Mouse (Mus musculus): Measurements from ENCODE around the gene Spns2. TPM values are rescaled to one million over a fixed set of nuclear protein-coding genes. Genes with fewer than 3 reads are reported as not detected.
A peak's percentile ranks its signal among the peaks of the same experiment; 100 is the strongest.

Spns2 gene
- total and polyA plus RNA-seq, 2 experiments from 2014 or later = 7.0 to 66.0 TPM

DNA sequence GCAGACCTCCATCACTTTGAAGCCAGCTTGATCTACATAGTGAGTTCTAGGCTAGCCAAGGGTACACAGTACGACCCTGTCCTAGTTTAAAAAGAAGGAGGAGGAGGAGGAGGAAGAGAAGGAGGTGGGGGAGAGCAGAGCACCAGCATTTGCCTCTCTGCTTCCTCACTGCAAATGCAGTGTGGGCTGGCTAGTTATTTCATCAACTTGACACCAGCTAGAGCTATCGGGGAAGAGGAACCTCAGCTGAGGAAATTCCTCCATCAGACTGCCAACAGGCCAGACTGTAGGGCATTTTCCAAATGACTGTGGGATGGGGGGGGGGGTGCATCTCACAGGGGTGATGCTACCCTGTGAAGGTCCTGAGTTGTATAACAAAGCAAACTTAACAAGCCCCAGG is 28.7 kb upstream of the Spns2 start:
- Histone ChIP-seq H3K36me3 (ENCODE audit: insufficient read depth, low read length) (no peaks in the 10 kb centered on the region), H3K4me1 (ENCODE audit: insufficient read depth, low read length) (peaks cover 6% of the 10 kb centered on the region; the same call in 1 of the 2 replicates), H3K27ac (no peak overlapping the region), H3K9me3 (ENCODE audit: low read length) (no peaks in the 10 kb centered on the region), H3K4me3 (ENCODE audit: low read length) (no peak overlapping the region), H3K27me3 (ENCODE audit: insufficient read depth, low read length) (no peaks in the 10 kb centered on the region), H3K9ac (replicated peaks; ENCODE audit: low read length) (no peak overlapping the region), H3K4me2 (ENCODE audit: low read depth, low read length) (no peak overlapping the region)
- ATAC-seq (no peak), DNase-seq (ENCODE audit: low spot score) (no peak)
- 74% methylated on average over 2 of the region's 2 CpGs for WGBS
- TF ChIP-seq CTCF (IDR thresholded peaks at IDR 0.05; ENCODE audit: low read depth) = no peak

DNA sequence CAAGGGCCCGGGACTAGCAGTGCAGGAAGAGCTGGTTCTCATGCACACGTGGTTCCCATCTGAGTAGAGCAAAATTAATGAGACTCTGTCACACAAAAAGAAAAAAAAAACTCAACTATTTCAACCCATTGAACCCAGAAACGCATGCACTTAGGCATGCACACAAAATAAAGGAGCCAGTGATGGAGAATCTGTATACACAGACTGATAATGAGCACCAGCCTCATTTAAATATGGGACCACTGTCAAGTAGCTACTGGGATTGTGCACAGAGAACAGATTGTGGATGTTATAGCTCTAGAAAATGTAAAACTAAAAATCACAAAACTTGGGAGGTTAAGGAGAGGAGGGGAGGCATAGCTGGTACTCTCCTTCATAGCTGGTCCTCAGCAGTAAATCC is 25.3 kb upstream of the Spns2 start:
- no peak for ATAC-seq
- no peaks in the 10 kb centered on the region for H3K36me3 ChIP-seq (ENCODE audit: insufficient read depth, low read length)
- H3K4me2 ChIP-seq (ENCODE audit: low read depth, low read length) = no peak overlapping the region
- no peak overlapping the region for H3K4me3 ChIP-seq (ENCODE audit: low read length)
- no peak for TF ChIP-seq CTCF (IDR thresholded peaks at IDR 0.05; ENCODE audit: low read depth)
- no peaks in the 10 kb centered on the region for H3K27me3 ChIP-seq (ENCODE audit: insufficient read depth, low read length)
- WGBS = 50% methylated on average over 3 of the region's 3 CpGs
- DNase-seq (ENCODE audit: low spot score) = no peak
- no peaks in the 10 kb centered on the region for H3K4me1 ChIP-seq (ENCODE audit: insufficient read depth, low read length)
- no peaks in the 10 kb centered on the region for H3K9me3 ChIP-seq (ENCODE audit: low read length)
- no peak overlapping the region for H3K9ac ChIP-seq (replicated peaks; ENCODE audit: low read length)
- no peak overlapping the region for H3K27ac ChIP-seq

DNA sequence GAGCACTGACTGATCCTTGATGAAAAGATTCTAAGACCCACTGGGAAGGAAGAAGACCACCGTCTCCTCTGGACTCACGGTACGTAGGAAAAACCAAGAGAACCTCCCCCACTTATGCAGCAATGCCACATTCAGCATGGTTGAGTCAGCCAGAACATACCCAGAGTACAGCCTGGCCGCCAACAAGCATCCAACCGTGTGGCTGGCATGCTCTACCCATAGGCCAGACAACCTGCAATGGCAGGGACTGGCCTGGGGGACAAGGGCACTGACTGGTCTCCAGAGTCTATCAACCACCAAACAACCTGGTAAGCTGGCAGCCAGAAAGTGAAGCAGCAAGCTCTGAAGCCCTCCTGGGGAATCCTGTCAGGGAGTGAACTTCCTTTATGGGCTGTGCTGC is 18.9 kb upstream of the Spns2 start:
- Histone ChIP-seq H3K27ac (no peak overlapping the region), H3K9me3 (ENCODE audit: low read length) (no peaks in the 10 kb centered on the region), H3K4me3 (ENCODE audit: low read length) (no peak overlapping the region), H3K4me2 (ENCODE audit: low read depth, low read length) (no peak overlapping the region), H3K36me3 (ENCODE audit: insufficient read depth, low read length) (no peaks in the 10 kb centered on the region), H3K9ac (replicated peaks; ENCODE audit: low read length) (no peak overlapping the region), H3K27me3 (ENCODE audit: insufficient read depth, low read length) (no peaks in the 10 kb centered on the region), H3K4me1 (ENCODE audit: insufficient read depth, low read length) (peaks cover 4% of the 10 kb centered on the region; the same call in 1 of the 2 replicates)
- ATAC-seq (no peak), DNase-seq (ENCODE audit: low spot score) (no peak)
- 84% methylated on average over 5 of the region's 5 CpGs for WGBS
- no peak for TF ChIP-seq CTCF (IDR thresholded peaks at IDR 0.05; ENCODE audit: low read depth)

DNA sequence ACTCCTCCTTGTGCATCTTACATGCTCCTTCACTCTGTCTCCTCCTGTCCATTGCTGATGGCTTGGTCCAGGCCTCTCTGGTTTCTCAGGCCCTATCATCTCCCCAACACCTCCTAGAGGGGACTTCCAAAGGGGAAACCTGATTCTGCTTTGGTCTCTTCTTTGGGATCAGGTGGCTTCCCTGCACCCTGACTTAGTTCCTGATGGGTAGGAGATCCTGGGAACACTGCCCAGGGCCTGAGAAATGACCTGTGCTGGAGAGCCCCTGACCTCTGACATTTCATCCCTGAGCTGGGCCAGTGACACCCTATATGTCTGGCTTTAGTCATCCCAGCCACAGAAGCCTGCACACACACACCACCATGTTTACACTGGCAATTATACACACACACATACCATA is 17.9 kb upstream of the Spns2 start:
- ATAC-seq (no peak), DNase-seq (ENCODE audit: low spot score) (no peak)
- no peak for TF ChIP-seq CTCF (IDR thresholded peaks at IDR 0.05; ENCODE audit: low read depth)
- H3K4me2 ChIP-seq (ENCODE audit: low read depth, low read length) = no peak overlapping the region
- H3K9me3 ChIP-seq (ENCODE audit: low read length) = no peaks in the 10 kb centered on the region
- H3K4me3 ChIP-seq (ENCODE audit: low read length) = no peak overlapping the region
- no peak overlapping the region for H3K27ac ChIP-seq
- no peaks in the 10 kb centered on the region for H3K36me3 ChIP-seq (ENCODE audit: insufficient read depth, low read length)
- no peak overlapping the region for H3K9ac ChIP-seq (replicated peaks; ENCODE audit: low read length)
- H3K4me1 ChIP-seq (ENCODE audit: insufficient read depth, low read length) = peaks cover 4% of the 10 kb centered on the region; the same call in 1 of the 2 replicates
- no peaks in the 10 kb centered on the region for H3K27me3 ChIP-seq (ENCODE audit: insufficient read depth, low read length)

DNA sequence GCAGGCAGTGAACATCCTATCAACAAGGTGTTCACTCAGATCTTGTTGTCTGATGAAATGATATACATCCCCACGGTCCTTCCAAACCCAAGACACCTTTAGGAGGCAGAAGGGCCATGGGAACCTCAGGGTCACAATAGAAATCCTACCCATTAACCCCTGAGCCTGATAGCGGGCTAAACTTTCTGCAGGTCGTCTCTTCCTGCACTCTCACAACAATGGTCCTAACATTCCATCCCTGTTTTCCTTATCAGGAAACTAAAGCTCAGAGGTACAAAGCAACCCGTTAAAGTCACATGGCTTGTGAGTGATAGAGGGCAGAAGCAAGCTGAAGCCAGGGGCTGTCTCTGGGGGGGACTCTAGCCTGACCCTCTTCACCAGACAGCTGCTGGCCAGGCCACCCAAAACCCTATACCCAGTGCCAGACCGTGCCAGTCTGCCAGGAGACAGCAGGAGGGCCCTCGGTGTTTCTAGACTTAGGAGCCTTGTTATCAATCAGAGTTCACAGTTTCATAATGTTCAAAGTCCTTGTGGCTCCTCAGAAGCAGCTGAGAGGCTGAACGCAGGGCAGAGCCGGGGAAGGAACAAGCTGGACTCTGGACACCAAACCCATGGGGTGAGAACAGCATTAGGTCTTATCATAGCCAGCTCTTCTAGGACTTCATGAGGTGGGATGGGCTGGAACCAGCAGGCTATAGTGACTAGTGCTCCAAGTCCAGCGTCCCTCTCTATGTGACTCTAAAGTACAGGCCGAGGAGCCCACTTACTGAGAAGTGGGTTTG is 14.5 kb upstream of the Spns2 start:
- ATAC-seq = no peak
- Histone ChIP-seq H3K27ac (no peak overlapping the region), H3K4me2 (ENCODE audit: low read depth, low read length) (no peak overlapping the region), H3K27me3 (ENCODE audit: insufficient read depth, low read length) (no peaks in the 10 kb centered on the region), H3K4me3 (ENCODE audit: low read length) (no peak overlapping the region), H3K4me1 (ENCODE audit: insufficient read depth, low read length) (peaks cover 4% of the 10 kb centered on the region; the same call in 1 of the 2 replicates), H3K36me3 (ENCODE audit: insufficient read depth, low read length) (no peaks in the 10 kb centered on the region), H3K9me3 (ENCODE audit: low read length) (no peaks in the 10 kb centered on the region), H3K9ac (replicated peaks; ENCODE audit: low read length) (no peak overlapping the region)
- 68% methylated on average over 10 of the region's 10 CpGs for WGBS
- DNase-seq (ENCODE audit: low spot score) = no peak
- no peak for TF ChIP-seq CTCF (IDR thresholded peaks at IDR 0.05; ENCODE audit: low read depth)

DNA sequence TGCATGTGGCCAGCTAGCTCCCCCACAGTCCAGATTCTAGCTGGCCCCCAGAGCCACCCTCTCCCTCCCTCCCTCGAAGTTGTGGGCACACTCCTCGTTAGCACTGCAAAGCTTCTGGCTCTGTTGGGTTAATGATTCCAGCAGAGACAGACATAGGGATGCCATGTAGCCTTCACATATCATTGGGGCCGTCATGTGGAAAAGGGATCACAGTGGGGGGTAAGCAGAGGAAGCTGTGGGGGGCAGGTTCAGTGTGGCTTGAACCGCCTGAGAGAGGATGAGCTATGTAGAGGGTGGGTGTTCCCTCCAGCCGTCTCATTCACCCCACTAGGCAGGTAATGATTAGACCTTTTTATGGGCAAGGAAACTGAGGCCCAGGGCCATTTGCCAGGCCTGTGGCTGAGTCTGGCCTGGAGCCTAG is 13.8 kb upstream of the Spns2 start:
- ATAC-seq = 0 out of 2 replicates have a peak, but pooled peaks have one; percentile 10
- Histone ChIP-seq H3K9ac (replicated peaks; ENCODE audit: low read length) (no peak overlapping the region), H3K4me3 (ENCODE audit: low read length) (no peak overlapping the region), H3K27me3 (ENCODE audit: insufficient read depth, low read length) (no peaks in the 10 kb centered on the region), H3K4me2 (ENCODE audit: low read depth, low read length) (no peak overlapping the region), H3K9me3 (ENCODE audit: low read length) (no peaks in the 10 kb centered on the region), H3K4me1 (ENCODE audit: insufficient read depth, low read length) (no peaks in the 10 kb centered on the region), H3K27ac (no peak overlapping the region), H3K36me3 (ENCODE audit: insufficient read depth, low read length) (no peaks in the 10 kb centered on the region)
- WGBS = 10% methylated on average over 5 of the region's 5 CpGs
- no peak for DNase-seq (ENCODE audit: low spot score)
- TF ChIP-seq CTCF (IDR thresholded peaks at IDR 0.05; ENCODE audit: low read depth) = no peak

DNA sequence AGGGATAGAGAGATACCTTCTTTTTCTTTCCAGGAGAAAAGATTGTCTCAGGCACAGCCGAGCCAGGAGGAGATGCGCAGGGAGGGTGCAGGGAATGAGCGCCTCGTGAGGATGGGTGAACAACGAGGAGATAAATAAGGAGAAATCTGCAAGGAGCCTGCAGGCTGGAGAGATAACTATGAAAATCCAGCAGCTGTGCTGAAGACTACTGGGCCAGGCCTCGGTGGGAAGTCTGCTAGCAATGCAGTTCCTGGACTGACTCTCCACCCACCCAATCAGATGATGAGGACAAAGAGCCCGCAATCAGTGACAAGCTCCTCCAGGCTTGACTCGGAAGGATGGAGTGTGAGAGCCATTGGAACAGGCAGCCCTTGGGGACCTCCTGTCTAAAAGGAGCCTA is 12.5 kb upstream of the Spns2 start:
- 18% methylated on average over 8 of the region's 8 CpGs for WGBS
- H3K4me3 ChIP-seq (ENCODE audit: low read length) = no peak overlapping the region
- no peaks in the 10 kb centered on the region for H3K9me3 ChIP-seq (ENCODE audit: low read length)
- peak overlapping the region; percentile 19; the same call in 1 of the 2 replicates for H3K4me2 ChIP-seq (ENCODE audit: low read depth, low read length)
- DNase-seq (ENCODE audit: low spot score) (peak; percentile 44), ATAC-seq (peak; percentile 33)
- no peaks in the 10 kb centered on the region for H3K27me3 ChIP-seq (ENCODE audit: insufficient read depth, low read length)
- TF ChIP-seq CTCF (IDR thresholded peaks at IDR 0.05; ENCODE audit: low read depth) = no peak
- H3K4me1 ChIP-seq (ENCODE audit: insufficient read depth, low read length) = peaks cover 4% of the 10 kb centered on the region; the same call in 1 of the 2 replicates
- 0 out of 2 replicates have a peak overlapping the region, but pooled peaks have one; percentile 25 for H3K9ac ChIP-seq (replicated peaks; ENCODE audit: low read length)
- H3K27ac ChIP-seq = peak overlapping the region; percentile 34; the same call in 1 of the 2 replicates
- no peaks in the 10 kb centered on the region for H3K36me3 ChIP-seq (ENCODE audit: insufficient read depth, low read length)
